Mouse (Mus musculus): ENCODE data around the gene Hist1h3g. TPM values are rescaled to one million over a fixed set of nuclear protein-coding genes. Genes with fewer than 3 reads are reported as not detected.
"Not testable (repeated sequence)": the region's sequence is repeated elsewhere in the genome, so short reads cannot be mapped to it uniquely, and the experiment has no call there.

Hist1h3g gene
- 3.0 and 4.3 TPM in 2 replicates for polyA plus RNA-seq (2014; fragmentation: Nextera tagmentation; extraction: Ambion mirVana)

DNA sequence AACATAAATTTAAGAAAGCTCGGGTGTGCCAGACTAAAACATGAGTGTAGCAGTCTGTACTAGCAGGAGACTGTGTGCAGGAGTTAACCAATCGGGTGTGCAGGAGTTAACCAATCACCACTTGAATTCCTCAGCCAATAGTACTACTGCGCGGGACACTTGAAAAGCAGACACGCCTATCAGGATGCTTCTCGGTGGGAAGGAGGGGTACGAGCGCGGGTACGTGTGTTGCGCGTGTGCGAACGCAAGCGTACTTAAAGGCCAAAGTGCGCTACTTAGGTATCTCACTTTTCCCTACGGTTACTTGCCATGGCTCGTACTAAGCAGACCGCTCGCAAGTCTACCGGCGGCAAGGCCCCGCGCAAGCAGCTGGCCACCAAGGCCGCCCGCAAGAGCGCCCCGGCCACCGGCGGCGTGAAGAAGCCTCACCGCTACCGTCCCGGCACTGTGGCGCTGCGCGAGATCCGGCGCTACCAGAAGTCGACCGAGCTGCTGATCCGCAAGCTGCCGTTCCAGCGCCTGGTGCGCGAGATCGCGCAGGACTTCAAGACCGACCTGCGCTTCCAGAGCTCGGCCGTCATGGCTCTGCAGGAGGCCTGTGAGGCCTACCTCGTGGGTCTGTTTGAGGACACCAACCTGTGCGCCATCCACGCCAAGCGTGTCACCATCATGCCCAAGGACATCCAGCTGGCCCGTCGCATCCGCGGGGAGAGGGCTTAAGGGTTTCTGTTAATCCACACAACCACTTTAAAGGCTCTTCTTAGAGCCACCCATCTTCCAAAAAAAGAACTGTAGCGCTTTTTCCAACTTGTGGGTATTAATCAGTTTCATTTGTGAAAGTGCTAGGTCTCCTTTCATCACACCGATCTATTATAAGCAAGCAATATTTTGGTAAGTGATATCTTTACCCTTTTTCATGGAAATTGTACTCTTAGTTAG is at the start of gene Hist1h3g:
Gene Hist1h3g, plus strand, starts transcription at position 286 of the 939 bp plus-strand sequence.
- Histone ChIP-seq H3K9ac (ENCODE audit: low read length) (peak within 1 kb of the TSS; percentile 78), H3K4me3 (ENCODE audit: control insufficient read depth in 1 of 2, insufficient read depth in 1 of 2, low read depth in 1 of 2, low read length in 2 of 2) (peak within 1 kb of the TSS; percentile 48 to 51), H3K4me2 (ENCODE audit: low read length) (peak within 1 kb of the TSS; percentile 71), H3K27ac (replicated peaks in 1 of 2; ENCODE audit: control insufficient read depth in 1 of 2, insufficient read depth in 1 of 2, low read depth in 2 of 2, low read length in 2 of 2) (peak within 1 kb of the TSS; percentile 68 to 95), H3K4me1 (ENCODE audit: control insufficient read depth in 2 of 2, insufficient read depth in 2 of 2, low read length in 2 of 2) (peaks cover 5 to 30% of the 10 kb centered on the region in 2 experiments)
- ATAC-seq (ENCODE audit: insufficient number of reproducible peaks, insufficient read depth, low FRiP score, low read depth): peak; percentile 85
- not testable (repeated sequence) for H3K36me3 ChIP-seq (ENCODE audit: control insufficient read depth, insufficient read depth, low read length); H3K9me3 ChIP-seq (ENCODE audit: control insufficient read depth, low read length); H3K27me3 ChIP-seq (ENCODE audit: control insufficient read depth, insufficient read depth, low read length)
- under 1% methylated on average over 37 of the region's 62 CpGs for WGBS

DNA sequence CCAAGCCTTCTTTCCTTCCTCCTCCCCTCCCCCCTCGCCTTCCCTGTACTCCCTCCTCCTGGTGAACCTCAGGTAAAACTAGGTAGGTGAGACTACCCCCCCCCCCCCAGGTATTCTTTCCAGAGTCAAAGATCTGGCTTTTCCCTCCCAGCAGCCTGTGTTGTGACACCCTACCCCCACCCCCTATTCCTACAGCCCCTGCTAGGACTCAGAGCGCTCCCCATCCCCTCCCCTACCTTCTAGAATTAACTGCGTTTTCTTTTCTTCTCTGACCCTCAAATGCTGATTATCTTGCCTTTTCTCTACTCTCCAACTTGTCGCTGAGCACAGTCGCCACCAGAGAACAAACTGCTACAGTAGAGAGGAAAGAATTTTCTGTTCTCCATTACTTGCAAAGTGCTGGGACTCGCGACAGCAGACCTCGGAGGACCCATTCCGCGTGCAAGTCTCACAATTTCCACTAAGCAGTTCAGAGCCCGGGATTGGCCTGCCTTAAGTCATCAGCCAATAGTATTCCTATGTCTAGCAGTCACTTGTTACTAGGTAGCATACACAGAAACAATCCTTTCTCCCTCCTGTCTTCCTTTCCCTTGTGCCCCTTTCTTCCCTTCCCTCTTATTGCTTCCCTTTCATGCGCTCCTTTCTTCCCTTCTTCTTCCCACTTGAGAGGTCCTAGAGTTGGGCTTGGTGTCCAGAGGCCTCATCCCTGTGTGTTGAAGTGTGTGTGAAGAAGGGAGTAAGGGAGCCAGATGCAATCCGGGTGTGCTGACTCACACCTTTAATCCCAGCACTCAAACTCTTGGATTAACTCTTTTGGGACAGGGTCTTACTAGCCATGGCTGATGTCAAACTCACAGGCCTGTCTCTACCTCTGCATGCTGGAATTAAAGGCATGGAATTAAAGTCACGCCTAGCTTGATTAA is 46.6 kb upstream of the Hist1h3g start, which contains the start of gene Btn2a2:
Gene Btn2a2, minus strand, starts transcription at position 458 of the 923 bp plus-strand sequence.
- ATAC-seq (ENCODE audit: insufficient number of reproducible peaks, insufficient read depth, low FRiP score, low read depth): peak; percentile 87
- Histone ChIP-seq H3K27ac (replicated peaks in 1 of 2; ENCODE audit: control insufficient read depth in 1 of 2, insufficient read depth in 1 of 2, low read depth in 2 of 2, low read length in 2 of 2) (no peak within 1 kb of the TSS), H3K36me3 (ENCODE audit: control insufficient read depth, insufficient read depth, low read length) (no peaks in the 10 kb centered on the region), H3K4me1 (ENCODE audit: control insufficient read depth in 2 of 2, insufficient read depth in 2 of 2, low read length in 2 of 2) (peaks cover 4 to 10% of the 10 kb centered on the region in 2 experiments; a peak in 3 of 4 replicates), H3K9me3 (ENCODE audit: control insufficient read depth, low read length) (no peaks in the 10 kb centered on the region), H3K9ac (ENCODE audit: low read length) (peak within 1 kb of the TSS; percentile 34; the same call in 1 of the 2 replicates), H3K4me2 (ENCODE audit: low read length) (peak within 1 kb of the TSS; percentile 75), H3K27me3 (ENCODE audit: control insufficient read depth, insufficient read depth, low read length) (peaks cover 6% of the 10 kb centered on the region; the same call in 1 of the 2 replicates), H3K4me3 (ENCODE audit: control insufficient read depth in 1 of 2, insufficient read depth in 1 of 2, low read depth in 1 of 2, low read length in 2 of 2) (peak within 1 kb of the TSS; percentile 30 to 41)
- 3% methylated on average over 13 of the region's 14 CpGs for WGBS

DNA sequence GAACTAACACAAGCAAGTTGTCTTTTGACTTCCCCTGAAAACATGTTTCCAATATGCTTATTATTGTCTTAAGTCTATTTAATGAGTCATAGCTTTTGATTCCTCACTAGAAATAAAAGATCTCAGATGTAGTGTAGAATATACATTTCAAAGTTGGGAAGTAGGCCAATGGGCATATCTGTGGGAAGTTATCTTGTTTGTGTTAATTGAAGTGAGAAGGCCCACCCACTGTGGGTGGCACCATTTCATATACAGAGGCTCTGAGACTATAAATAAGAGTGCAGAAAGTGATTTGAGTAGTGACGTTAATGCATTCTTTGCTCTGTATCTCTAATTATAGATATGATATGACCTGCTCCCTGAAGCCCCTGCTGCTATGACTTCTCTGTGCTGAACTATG is 44.4 kb upstream of the Hist1h3g start:
- Histone ChIP-seq H3K27me3 (ENCODE audit: control insufficient read depth, insufficient read depth, low read length) (peaks cover 6% of the 10 kb centered on the region; the same call in 1 of the 2 replicates), H3K4me3 (ENCODE audit: control insufficient read depth in 1 of 2, insufficient read depth in 1 of 2, low read depth in 1 of 2, low read length in 2 of 2) (no peak overlapping the region), H3K36me3 (ENCODE audit: control insufficient read depth, insufficient read depth, low read length) (no peaks in the 10 kb centered on the region), H3K4me1 (ENCODE audit: control insufficient read depth in 2 of 2, insufficient read depth in 2 of 2, low read length in 2 of 2) (peaks cover 4 to 10% of the 10 kb centered on the region in 2 experiments; a peak in 3 of 4 replicates), H3K4me2 (ENCODE audit: low read length) (no peak overlapping the region), H3K9ac (ENCODE audit: low read length) (no peak overlapping the region), H3K9me3 (ENCODE audit: control insufficient read depth, low read length) (no peaks in the 10 kb centered on the region), H3K27ac (replicated peaks in 1 of 2; ENCODE audit: control insufficient read depth in 1 of 2, insufficient read depth in 1 of 2, low read depth in 2 of 2, low read length in 2 of 2) (no peak overlapping the region)
- ATAC-seq (ENCODE audit: insufficient number of reproducible peaks, insufficient read depth, low FRiP score, low read depth): no peak
- 10% methylated on average over 1 of the region's 1 CpGs for WGBS

DNA sequence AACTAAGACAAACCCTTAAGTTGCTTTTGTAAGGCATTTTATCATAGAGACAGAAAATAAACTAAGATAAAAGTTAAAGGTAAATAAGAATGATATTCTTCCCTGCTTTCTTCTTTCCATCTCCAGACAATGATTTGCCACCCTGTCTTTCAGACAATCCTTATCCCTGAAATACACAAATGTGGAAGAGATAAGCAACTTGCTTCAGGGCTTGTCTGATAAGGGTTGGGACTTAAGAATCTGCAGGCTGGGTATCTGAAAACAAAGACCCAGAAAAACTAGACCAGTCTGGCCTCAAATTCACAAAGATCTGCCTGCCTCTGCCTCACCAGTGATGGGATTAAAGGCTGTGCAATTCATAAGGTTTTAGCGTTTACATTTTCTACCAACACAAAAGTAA is 44.0 kb upstream of the Hist1h3g start:
- WGBS: 10% methylated on average over 1 of the region's 1 CpGs
- Histone ChIP-seq H3K9ac (ENCODE audit: low read length) (no peak overlapping the region), H3K9me3 (ENCODE audit: control insufficient read depth, low read length) (no peaks in the 10 kb centered on the region), H3K27ac (replicated peaks in 1 of 2; ENCODE audit: control insufficient read depth in 1 of 2, insufficient read depth in 1 of 2, low read depth in 2 of 2, low read length in 2 of 2) (no peak overlapping the region), H3K27me3 (ENCODE audit: control insufficient read depth, insufficient read depth, low read length) (peaks cover 6% of the 10 kb centered on the region; the same call in 1 of the 2 replicates), H3K4me3 (ENCODE audit: control insufficient read depth in 1 of 2, insufficient read depth in 1 of 2, low read depth in 1 of 2, low read length in 2 of 2) (no peak overlapping the region), H3K4me1 (ENCODE audit: control insufficient read depth in 2 of 2, insufficient read depth in 2 of 2, low read length in 2 of 2) (peaks cover 4 to 10% of the 10 kb centered on the region in 2 experiments; a peak in 3 of 4 replicates), H3K36me3 (ENCODE audit: control insufficient read depth, insufficient read depth, low read length) (no peaks in the 10 kb centered on the region), H3K4me2 (ENCODE audit: low read length) (no peak overlapping the region)
- ATAC-seq (ENCODE audit: insufficient number of reproducible peaks, insufficient read depth, low FRiP score, low read depth): no peak

DNA sequence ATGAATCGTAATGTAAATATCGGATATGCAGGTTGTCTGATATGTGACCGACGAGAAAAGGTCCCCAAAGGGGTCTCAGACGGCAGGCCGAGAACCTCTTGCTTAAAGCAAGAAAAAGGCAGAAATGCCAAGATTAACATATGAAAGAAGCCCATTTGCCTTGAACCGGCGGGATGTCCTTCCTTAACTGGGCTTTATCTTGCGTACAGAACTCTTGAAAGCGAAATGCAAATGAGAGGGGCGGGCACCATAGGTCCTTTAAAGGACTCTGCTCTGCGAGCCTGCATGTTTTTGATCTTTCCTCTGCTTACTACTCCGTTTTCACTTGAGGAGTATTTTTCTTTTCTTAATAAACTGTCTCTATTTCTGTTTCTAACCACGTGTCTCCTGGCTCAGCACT is 43.2 kb upstream of the Hist1h3g start:
- ATAC-seq (ENCODE audit: insufficient number of reproducible peaks, insufficient read depth, low FRiP score, low read depth): no peak
- Histone ChIP-seq H3K27me3 (ENCODE audit: control insufficient read depth, insufficient read depth, low read length) (peaks cover 6% of the 10 kb centered on the region; the same call in 1 of the 2 replicates), H3K4me2 (ENCODE audit: low read length) (peak overlapping the region; percentile 61), H3K9ac (ENCODE audit: low read length) (peak overlapping the region; percentile 65), H3K27ac (replicated peaks in 1 of 2; ENCODE audit: control insufficient read depth in 1 of 2, insufficient read depth in 1 of 2, low read depth in 2 of 2, low read length in 2 of 2) (no peak overlapping the region), H3K36me3 (ENCODE audit: control insufficient read depth, insufficient read depth, low read length) (no peaks in the 10 kb centered on the region), H3K4me1 (ENCODE audit: control insufficient read depth in 2 of 2, insufficient read depth in 2 of 2, low read length in 2 of 2) (peaks cover 4 to 10% of the 10 kb centered on the region in 2 experiments; a peak in 3 of 4 replicates), H3K4me3 (ENCODE audit: control insufficient read depth in 1 of 2, insufficient read depth in 1 of 2, low read depth in 1 of 2, low read length in 2 of 2) (peak overlapping the region; percentile 37 to 60), H3K9me3 (ENCODE audit: control insufficient read depth, low read length) (no peaks in the 10 kb centered on the region)
- WGBS: 7% methylated on average over 14 of the region's 14 CpGs

DNA sequence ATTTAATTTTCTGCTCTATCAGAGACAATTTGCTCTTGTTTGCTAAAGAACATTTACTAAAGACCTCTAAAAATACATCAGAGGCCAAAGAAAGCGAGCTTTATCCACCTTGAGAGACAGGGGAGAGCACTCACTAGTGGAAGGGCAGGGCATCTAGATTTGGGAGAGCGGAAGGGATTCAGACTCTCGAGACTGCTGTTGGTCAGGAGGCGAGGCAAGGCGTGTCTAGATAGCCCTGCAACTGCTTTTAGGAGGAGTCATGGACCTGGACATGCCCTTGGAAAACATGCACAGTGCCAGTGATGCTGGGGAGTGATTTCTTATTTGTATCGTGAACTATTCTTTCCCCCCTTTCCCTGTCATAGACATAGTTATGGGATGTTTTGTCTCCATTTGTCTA is 39.7 kb upstream of the Hist1h3g start:
- ATAC-seq (ENCODE audit: insufficient number of reproducible peaks, insufficient read depth, low FRiP score, low read depth): no peak

More for the DNA sequence above, 39.7 kb upstream of the Hist1h3g start:
- Histone ChIP-seq H3K4me3 (ENCODE audit: control insufficient read depth in 1 of 2, insufficient read depth in 1 of 2, low read depth in 1 of 2, low read length in 2 of 2) (no peak overlapping the region), H3K9ac (ENCODE audit: low read length) (no peak overlapping the region), H3K4me2 (ENCODE audit: low read length) (no peak overlapping the region), H3K27me3 (ENCODE audit: control insufficient read depth, insufficient read depth, low read length) (no peaks in the 10 kb centered on the region), H3K36me3 (ENCODE audit: control insufficient read depth, insufficient read depth, low read length) (no peaks in the 10 kb centered on the region), H3K9me3 (ENCODE audit: control insufficient read depth, low read length) (no peaks in the 10 kb centered on the region), H3K4me1 (ENCODE audit: control insufficient read depth in 2 of 2, insufficient read depth in 2 of 2, low read length in 2 of 2) (peaks cover 4 to 15% of the 10 kb centered on the region in 2 experiments), H3K27ac (replicated peaks in 1 of 2; ENCODE audit: control insufficient read depth in 1 of 2, insufficient read depth in 1 of 2, low read depth in 2 of 2, low read length in 2 of 2) (no peak overlapping the region)
- 73% methylated on average over 6 of the region's 6 CpGs for WGBS
